Mouse (Mus musculus) gastrocnemius, adult 18-20 months (tissue): ENCODE measurements around the gene Hist2h3c1. TPM values are rescaled to one million over a fixed set of nuclear protein-coding genes. Genes with fewer than 3 reads are reported as not detected.
"Not testable (repeated sequence)": the region's sequence is repeated elsewhere in the genome, so short reads cannot be mapped to it uniquely, and the experiment has no call there.

Source experiments
- DNase-seq: peaks from one replicate; pipeline ENCODE4 v3.0.0; 2021; ENCODE audit warnings: low spot score
- total RNA-seq, 2 experiments: library from RNA; stranded (reverse); gene quantifications; 2 replicates each; pipeline ENCODE4 v1.2.3; 2021

The Hist2h3c1 gene
- total RNA-seq, 2 experiments from 2014 or later: not detected

GRCm38 (mm10) chr3:96255926-96256593 lies 9.6 kb downstream of the Hist2h3c1 start:
- DNase-seq: no peak

GRCm38 (mm10) chr3:96257190-96257589 lies 10.7 kb downstream of the Hist2h3c1 start:
- DNase-seq: no peak

GRCm38 (mm10) chr3:96260220-96260619 lies 13.7 kb downstream of the Hist2h3c1 start:
- DNase-seq: no peak

- DNase-seq: no peak
Measured at GRCm38 (mm10) chr3:96261623-96262022, 15.1 kb downstream of the Hist2h3c1 start.

- peak; percentile 90 for DNase-seq
Measured at GRCm38 (mm10) chr3:96262216-96262875, 15.9 kb downstream of the Hist2h3c1 start.

- DNase-seq: peak; percentile 98
Measured at GRCm38 (mm10) chr3:96262979-96263550, 16.6 kb downstream of the Hist2h3c1 start, which contains the start of gene Hist2h4. Gene Hist2h4 (minus strand): TSS chr3:96263311.

- no peak for DNase-seq
Measured at GRCm38 (mm10) chr3:96263558-96264403, 17.3 kb downstream of the Hist2h3c1 start.

- DNase-seq: no peak
Measured at GRCm38 (mm10) chr3:96264404-96264949, 18.0 kb downstream of the Hist2h3c1 start.

GRCm38 (mm10) chr3:96266132-96266710 lies 19.7 kb downstream of the Hist2h3c1 start:
- no peak for DNase-seq

GRCm38 (mm10) chr3:96267541-96267940 lies 21.1 kb downstream of the Hist2h3c1 start:
- no peak for DNase-seq

GRCm38 (mm10) chr3:96268051-96268775 lies 21.7 kb downstream of the Hist2h3c1 start, which contains the start of gene Hist2h3b:
Gene Hist2h3b (plus strand): TSS chr3:96268654.
- peak; percentile 74 for DNase-seq

- not testable (repeated sequence) for DNase-seq
Measured at GRCm38 (mm10) chr3:96268776-96269378, 22.4 kb downstream of the Hist2h3c1 start.

- DNase-seq: peak; percentile 92
Measured at GRCm38 (mm10) chr3:96269511-96270474, 23.3 kb downstream of the Hist2h3c1 start, which contains the start of gene Hist2h2bb. Gene Hist2h2bb (plus strand): TSS chr3:96269752.

- no peak for DNase-seq
Measured at GRCm38 (mm10) chr3:96273591-96274465, 27.3 kb downstream of the Hist2h3c1 start.

GRCm38 (mm10) chr3:96277428-96277799 lies 30.9 kb downstream of the Hist2h3c1 start:
- DNase-seq: no peak

- DNase-seq: peak; percentile 91
Measured at GRCm38 (mm10) chr3:96277800-96278624, 31.5 kb downstream of the Hist2h3c1 start.

GRCm38 (mm10) chr3:96280660-96281059 lies 34.2 kb downstream of the Hist2h3c1 start:
- DNase-seq: no peak
